Mouse (Mus musculus): ENCODE measurements around the gene Ptpro. TPM values are rescaled to one million over a fixed set of nuclear protein-coding genes. Genes with fewer than 3 reads are reported as not detected.
"Not testable (repeated sequence)": the region's sequence is repeated elsewhere in the genome, so short reads cannot be mapped to it uniquely, and the experiment has no call there.

The Ptpro gene
- total and polyA plus RNA-seq, 3 experiments: 0.11 to 0.16 TPM; not detected in 1

- TF ChIP-seq UBTF (IDR thresholded peaks at IDR 0.05; ENCODE audit: low read depth, low read length): no peak
- no peak for TF ChIP-seq CTCF (conservative IDR thresholded peaks at IDR 0.05 in 1 of 2, IDR thresholded peaks at IDR 0.05 in 1 of 2; ENCODE audit: low read depth in 2 of 2, low read length in 2 of 2)
- TF ChIP-seq MAX (IDR thresholded peaks at IDR 0.05; ENCODE audit: low read length): no peak
- no peaks in the 10 kb centered on the region for H3K27me3 ChIP-seq (replicated peaks)
- in situ Hi-C loops (cut with MboI; ENCODE audit: low pct_ligation_motif_present, low pct_unique_long_range_greater_than_20kb, low sequenced_read_pairs) (no loop called here), dilution Hi-C loops (cut with MboI; ENCODE audit: extremely low pct_ligation_motif_present, extremely low pct_unique_long_range_greater_than_20kb, low sequenced_read_pairs) (no loop called here)
- H3K9me3 ChIP-seq (replicated peaks; ENCODE audit: low read length): peaks cover 17% of the 10 kb centered on the region
- no peak overlapping the region for H3K4me2 ChIP-seq (ENCODE audit: insufficient read depth, low read depth, poor library complexity, severe bottlenecking)
- no peak overlapping the region for H3K4me3 ChIP-seq (replicated peaks in 1 of 3; ENCODE audit: low read depth in 2 of 3, low read length in 2 of 3, poor library complexity in 1 of 3)
- H3K9ac ChIP-seq (ENCODE audit: insufficient read depth, low read depth): no peak overlapping the region
- H3K27ac ChIP-seq (ENCODE audit: insufficient read depth, low read depth): no peak overlapping the region
- H3K4me1 ChIP-seq (ENCODE audit: control insufficient read depth in 1 of 2, insufficient read depth in 2 of 2): peaks cover 0 to 13% of the 10 kb centered on the region in 2 experiments; a peak in 1 of 4 replicates
- no peak for DNase-seq (ENCODE audit: extremely low read depth)
- H3K36me3 ChIP-seq (replicated peaks in 1 of 2; ENCODE audit: control insufficient read depth in 1 of 2, insufficient read depth in 1 of 2, low read length in 1 of 2): peaks cover 0 to 9% of the 10 kb centered on the region in 2 experiments
- H3K79me2 ChIP-seq (replicated peaks; ENCODE audit: control insufficient read depth, extremely low read depth, insufficient read depth, poor library complexity, severe bottlenecking): no peaks in the 10 kb centered on the region
Measured at GRCm38 (mm10) chr6:137473433-137473832, 221.3 kb downstream of the Ptpro start.

GRCm38 (mm10) chr6:137475695-137476094 lies 223.6 kb downstream of the Ptpro start:
- H3K4me2 ChIP-seq (ENCODE audit: insufficient read depth, low read depth, poor library complexity, severe bottlenecking); H3K4me3 ChIP-seq (replicated peaks in 1 of 3; ENCODE audit: low read depth in 2 of 3, low read length in 2 of 3, poor library complexity in 1 of 3); H3K9ac ChIP-seq (ENCODE audit: insufficient read depth, low read depth); H3K79me2 ChIP-seq (replicated peaks; ENCODE audit: control insufficient read depth, extremely low read depth, insufficient read depth, poor library complexity, severe bottlenecking); dilution Hi-C loops (cut with MboI; ENCODE audit: extremely low pct_ligation_motif_present, extremely low pct_unique_long_range_greater_than_20kb, low sequenced_read_pairs); H3K27ac ChIP-seq (ENCODE audit: insufficient read depth, low read depth); H3K27me3 ChIP-seq (replicated peaks); in situ Hi-C loops (cut with MboI; ENCODE audit: low pct_ligation_motif_present, low pct_unique_long_range_greater_than_20kb, low sequenced_read_pairs); DNase-seq (ENCODE audit: extremely low read depth): not testable (repeated sequence)
- Histone ChIP-seq H3K36me3 (replicated peaks in 1 of 2; ENCODE audit: control insufficient read depth in 1 of 2, insufficient read depth in 1 of 2, low read length in 1 of 2) (peaks cover 0 to 22% of the 10 kb centered on the region in 2 experiments), H3K9me3 (replicated peaks; ENCODE audit: low read length) (peaks cover 12% of the 10 kb centered on the region), H3K4me1 (ENCODE audit: control insufficient read depth in 1 of 2, insufficient read depth in 2 of 2) (peaks cover 0 to 13% of the 10 kb centered on the region in 2 experiments; a peak in 1 of 4 replicates)

DNA sequence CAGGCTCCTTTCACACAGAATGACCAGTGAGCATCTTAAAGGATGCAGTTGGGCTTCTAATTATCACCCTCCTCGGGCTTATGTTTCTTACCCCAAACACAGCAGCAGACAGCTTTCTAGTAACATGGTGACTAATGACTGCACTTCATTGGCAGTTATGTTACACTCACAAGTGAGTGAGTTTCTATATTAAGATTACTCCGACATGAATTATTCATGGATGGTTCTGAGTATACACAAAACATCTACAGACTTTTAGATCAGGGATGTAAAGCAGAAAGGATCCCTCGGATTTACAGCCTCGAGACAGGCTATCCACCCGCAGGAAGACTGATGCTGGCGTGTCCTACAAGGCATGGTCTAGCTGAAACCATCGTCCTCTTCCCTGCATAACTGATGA lies 230.8 kb downstream of the Ptpro start:
- no peak for DNase-seq (ENCODE audit: extremely low read depth)
- in situ Hi-C loops (cut with MboI; ENCODE audit: low pct_ligation_motif_present, low pct_unique_long_range_greater_than_20kb, low sequenced_read_pairs): no loop called here
- H3K36me3 ChIP-seq (replicated peaks in 1 of 2; ENCODE audit: control insufficient read depth in 1 of 2, insufficient read depth in 1 of 2, low read length in 1 of 2): peaks cover 0 to 31% of the 10 kb centered on the region in 2 experiments
- H3K79me2 ChIP-seq (replicated peaks; ENCODE audit: control insufficient read depth, extremely low read depth, insufficient read depth, poor library complexity, severe bottlenecking): no peaks in the 10 kb centered on the region
- H3K27me3 ChIP-seq (replicated peaks): no peaks in the 10 kb centered on the region
- dilution Hi-C loops (cut with MboI; ENCODE audit: extremely low pct_ligation_motif_present, extremely low pct_unique_long_range_greater_than_20kb, low sequenced_read_pairs): no loop called here
- H3K4me1 ChIP-seq (ENCODE audit: control insufficient read depth in 1 of 2, insufficient read depth in 2 of 2): peaks cover 6 to 30% of the 10 kb centered on the region in 2 experiments
- H3K27ac ChIP-seq (ENCODE audit: insufficient read depth, low read depth): no peak overlapping the region
- no peak overlapping the region for H3K9ac ChIP-seq (ENCODE audit: insufficient read depth, low read depth)
- H3K9me3 ChIP-seq (replicated peaks; ENCODE audit: low read length): no peaks in the 10 kb centered on the region
- H3K4me3 ChIP-seq (replicated peaks in 1 of 3; ENCODE audit: low read depth in 2 of 3, low read length in 2 of 3, poor library complexity in 1 of 3): no peak overlapping the region
- no peak overlapping the region for H3K4me2 ChIP-seq (ENCODE audit: insufficient read depth, low read depth, poor library complexity, severe bottlenecking)
- TF ChIP-seq TCF12 (IDR thresholded peaks at IDR 0.05; ENCODE audit: low read depth, low read length) (no peak), CHD2 (IDR thresholded peaks at IDR 0.05; ENCODE audit: low read length) (no peak), MAZ (IDR thresholded peaks at IDR 0.05; ENCODE audit: low read depth, low read length) (no peak)

- DNase-seq (ENCODE audit: extremely low read depth): peak; percentile 88
- Histone ChIP-seq H3K4me3 (replicated peaks in 1 of 3; ENCODE audit: low read depth in 2 of 3, low read length in 2 of 3, poor library complexity in 1 of 3) (no peak overlapping the region), H3K36me3 (replicated peaks in 1 of 2; ENCODE audit: control insufficient read depth in 1 of 2, insufficient read depth in 1 of 2, low read length in 1 of 2) (peaks cover 0 to 20% of the 10 kb centered on the region in 2 experiments), H3K9me3 (replicated peaks; ENCODE audit: low read length) (no peaks in the 10 kb centered on the region), H3K27ac (ENCODE audit: insufficient read depth, low read depth) (no peak overlapping the region), H3K9ac (ENCODE audit: insufficient read depth, low read depth) (no peak overlapping the region), H3K79me2 (replicated peaks; ENCODE audit: control insufficient read depth, extremely low read depth, insufficient read depth, poor library complexity, severe bottlenecking) (no peaks in the 10 kb centered on the region), H3K4me1 (ENCODE audit: control insufficient read depth in 1 of 2, insufficient read depth in 2 of 2) (peaks cover 17 to 71% of the 10 kb centered on the region in 2 experiments), H3K4me2 (ENCODE audit: insufficient read depth, low read depth, poor library complexity, severe bottlenecking) (no peak overlapping the region; the same call in 1 of the 2 replicates), H3K27me3 (replicated peaks) (no peaks in the 10 kb centered on the region)
- dilution Hi-C loops (cut with MboI; ENCODE audit: extremely low pct_ligation_motif_present, extremely low pct_unique_long_range_greater_than_20kb, low sequenced_read_pairs): no loop called here
- in situ Hi-C loops (cut with MboI; ENCODE audit: low pct_ligation_motif_present, low pct_unique_long_range_greater_than_20kb, low sequenced_read_pairs): no loop called here
- TF ChIP-seq MAZ (IDR thresholded peaks at IDR 0.05; ENCODE audit: low read depth, low read length) (no peak), MEF2A (IDR thresholded peaks at IDR 0.05; ENCODE audit: borderline replicate concordance, low read depth, low read length) (peak; percentile 56; the same call in 1 of the 2 replicates), ZC3H11A (IDR thresholded peaks at IDR 0.05; ENCODE audit: low read depth, low read length) (no peak), MYC (IDR thresholded peaks at IDR 0.05; ENCODE audit: low read depth, low read length) (no peak), TCF12 (IDR thresholded peaks at IDR 0.05; ENCODE audit: low read depth, low read length) (peak; percentile 72), KAT2A (IDR thresholded peaks at IDR 0.05; ENCODE audit: insufficient replicate concordance, low read length) (no peak), RCOR1 (conservative IDR thresholded peaks at IDR 0.05; ENCODE audit: low read depth, low read length) (no peak), BHLHE40 (IDR thresholded peaks at IDR 0.05; ENCODE audit: low read depth, low read length) (peak; percentile 76), E2F4 (IDR thresholded peaks at IDR 0.05; ENCODE audit: insufficient replicate concordance, low read depth, low read length) (no peak), JUN (IDR thresholded peaks at IDR 0.05; ENCODE audit: insufficient read depth, low read depth, low read length) (peak; percentile 45; the same call in 1 of the 2 replicates), ETS1 (conservative IDR thresholded peaks at IDR 0.05; ENCODE audit: low read depth, low read length) (peak; percentile 92), ZKSCAN1 (IDR thresholded peaks at IDR 0.05; ENCODE audit: borderline replicate concordance, low read depth, low read length) (no peak), MAX (IDR thresholded peaks at IDR 0.05; ENCODE audit: low read length) (peak; percentile 50), USF2 (conservative IDR thresholded peaks at IDR 0.05; ENCODE audit: low read depth, low read length) (no peak), SIN3A (IDR thresholded peaks at IDR 0.05; ENCODE audit: low read length) (peak; percentile 60; the same call in 1 of the 2 replicates)
Measured at GRCm38 (mm10) chr6:137487443-137487842, 235.3 kb downstream of the Ptpro start.
